Mouse (Mus musculus) gastrocnemius, adult 2 months (tissue): ENCODE measurements at regions not wholly inside any gene's neighbourhood (a gene's known extent, or its start where the extent isn't known, plus 50 kb on each side); places are given as distances from the start of the nearest gene placed in this dataset.

ENCODE experiments used
- DNase-seq: peaks from one replicate; pipeline ENCODE4 v3.0.0; 2022
- H3K27ac ChIP-seq: fragments of 200-600 bp; 2 replicates; pipeline ENCODE4 v1.8.1; 2022; ENCODE audit warnings: mild to moderate bottlenecking
- H3K4me3 ChIP-seq: fragments of 200-600 bp; 2 replicates; pipeline ENCODE4 v1.8.1; 2022; ENCODE audit warnings: mild to moderate bottlenecking, moderate library complexity
- CTCF ChIP-seq: fragments of 200-600 bp; IDR thresholded peaks from 2 replicates; pipeline ENCODE4 v1.8.1; 2022; ENCODE audit warnings: antibody characterized with exemption, mild to moderate bottlenecking, moderate library complexity
- intact Hi-C: fragments of 180-260 bp; cut with DNase I; formaldehyde crosslinking; loops from one replicate; pipeline ENCODE4 v1.15.1; 2025

DNA sequence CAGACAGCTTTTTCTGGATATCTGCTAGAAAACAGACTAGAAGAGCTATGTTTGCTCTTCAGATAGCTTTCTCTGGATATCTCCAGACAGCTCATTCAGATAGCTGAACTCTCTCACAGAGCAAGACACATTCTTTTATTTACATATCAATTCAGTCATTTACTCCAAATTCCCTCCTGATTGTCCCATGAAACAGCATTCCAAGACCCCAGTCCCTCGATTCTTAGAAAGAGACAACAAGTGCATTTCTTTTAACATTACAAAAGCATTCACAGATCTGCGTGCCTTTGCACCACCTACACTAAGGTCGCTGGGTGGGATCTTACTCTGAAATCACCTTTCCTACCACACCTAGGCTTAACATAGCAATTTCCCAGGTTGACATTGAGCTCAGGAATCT lies 1039.5 kb upstream of the Ddx18 start:
- no peak for TF ChIP-seq CTCF
- H3K4me3 ChIP-seq: no peak overlapping the region
- no peak overlapping the region for H3K27ac ChIP-seq
- intact Hi-C loops: no loop called here
- DNase-seq: no peak

DNA sequence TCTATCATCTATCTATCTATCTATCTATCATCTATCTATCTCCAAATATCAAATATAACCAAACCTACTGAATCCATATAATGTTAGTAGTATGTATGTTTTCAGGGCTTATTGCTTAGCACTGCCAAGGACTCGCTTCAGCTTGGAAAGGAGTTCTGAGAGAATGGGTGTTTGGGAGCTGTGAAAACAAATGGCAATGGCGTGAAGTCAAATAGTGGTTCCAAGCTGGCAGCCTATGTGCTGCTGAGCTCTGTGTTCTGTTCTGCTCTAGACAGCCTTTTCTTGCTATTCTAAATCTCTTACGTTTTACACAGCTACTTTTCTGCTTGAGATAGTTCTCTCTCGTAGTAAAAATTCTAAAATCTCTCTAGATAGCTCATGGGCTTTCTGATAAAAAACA lies 1008.2 kb upstream of the Ddx18 start:
- DNase-seq: no peak
- H3K27ac ChIP-seq: no peak overlapping the region
- TF ChIP-seq CTCF: no peak
- intact Hi-C loops: no loop called here
- no peak overlapping the region for H3K4me3 ChIP-seq

DNA sequence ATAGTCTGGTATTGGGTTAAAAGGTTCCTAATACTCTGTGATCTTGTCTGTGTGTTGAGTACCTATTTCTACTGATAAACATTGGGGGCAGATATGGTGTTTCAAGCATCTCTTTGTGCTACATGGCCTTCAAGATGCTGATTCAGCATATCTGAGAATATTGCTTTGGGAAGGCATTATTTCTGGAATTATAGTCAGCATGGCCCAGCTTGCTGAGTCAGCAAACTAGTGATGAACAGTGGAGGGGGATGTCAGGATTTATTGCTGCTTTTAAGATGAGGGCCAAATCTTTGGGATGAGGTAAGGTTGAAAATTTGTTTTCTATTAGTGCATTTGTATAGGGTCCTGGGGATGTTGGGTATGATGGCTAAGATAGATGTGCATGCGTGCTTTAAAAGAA lies 983.8 kb upstream of the Ddx18 start:
- no peak overlapping the region for H3K27ac ChIP-seq
- intact Hi-C loops: no loop called here
- TF ChIP-seq CTCF: no peak

DNA sequence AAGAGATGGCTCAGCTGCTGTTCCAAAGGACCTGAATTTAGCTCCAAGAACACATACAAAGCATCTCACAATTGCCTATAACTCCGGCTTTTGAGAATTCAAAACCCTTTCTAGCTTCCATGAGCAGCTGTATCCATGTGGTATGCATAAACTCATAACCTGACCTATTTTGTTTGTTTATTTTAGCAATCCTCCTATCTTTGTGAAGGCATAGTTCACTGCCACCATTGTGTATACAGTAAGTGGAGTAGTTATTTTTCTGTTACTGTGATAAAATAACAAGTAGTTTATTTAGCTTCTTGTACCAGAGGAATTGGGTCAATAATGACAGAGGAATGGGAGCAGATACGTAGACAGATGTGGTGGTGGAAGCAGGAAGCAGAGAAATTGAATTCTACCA lies 941.8 kb upstream of the Ddx18 start:
- intact Hi-C loops: no loop called here

More for the DNA sequence above, 983.8 kb upstream of the Ddx18 start:
- no peak for DNase-seq
- no peak overlapping the region for H3K4me3 ChIP-seq

DNA sequence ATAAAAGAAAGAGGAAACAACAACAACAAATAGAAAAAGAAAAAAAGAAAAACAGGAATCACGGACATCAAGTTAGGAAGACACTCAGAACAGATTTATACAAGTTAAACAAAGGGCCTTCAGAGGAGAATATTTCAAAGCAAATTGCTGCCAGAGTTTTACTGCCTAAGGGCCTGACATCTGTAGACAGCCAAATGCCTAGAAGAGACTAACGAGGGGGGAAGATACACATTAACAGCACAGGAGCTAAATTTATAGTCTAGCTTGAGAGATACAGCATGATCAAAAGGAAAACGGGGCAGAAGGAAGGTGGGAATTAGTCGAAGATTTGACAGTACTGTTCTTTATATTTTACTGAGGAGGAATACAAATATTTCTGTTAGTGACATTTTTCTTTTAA lies 933.9 kb upstream of the Ddx18 start:
- intact Hi-C loops: no loop called here
- no peak for TF ChIP-seq CTCF
- no peak for DNase-seq

More for the DNA sequence above, 941.8 kb upstream of the Ddx18 start:
- DNase-seq: no peak
- Histone ChIP-seq H3K4me3 (no peak overlapping the region), H3K27ac (no peak overlapping the region)
- TF ChIP-seq CTCF: no peak

DNA sequence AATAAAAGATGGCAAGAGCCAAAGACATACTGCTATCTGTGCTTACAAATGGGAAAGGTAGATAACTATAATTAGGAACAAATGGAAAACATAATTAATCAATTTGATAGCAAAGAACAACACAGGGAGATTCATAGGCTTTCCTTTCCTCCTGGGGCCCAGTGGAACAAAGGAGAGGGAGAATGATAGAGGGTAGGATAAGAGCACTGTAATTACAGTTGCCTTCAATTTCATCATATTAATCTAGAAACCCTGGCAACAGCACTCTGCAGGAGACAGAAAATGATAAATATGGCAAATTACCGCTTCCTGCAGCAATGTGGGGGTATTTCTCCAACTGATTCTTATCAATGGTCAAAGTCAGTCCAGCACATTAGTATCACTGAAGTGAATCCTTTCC lies 910.2 kb upstream of the Ddx18 start:
- Histone ChIP-seq H3K4me3 (no peak overlapping the region), H3K27ac (no peak overlapping the region)
- DNase-seq: no peak
- no peak for TF ChIP-seq CTCF
- intact Hi-C loops: no loop called here

More for the DNA sequence above, 933.9 kb upstream of the Ddx18 start:
- H3K27ac ChIP-seq: no peak overlapping the region
- no peak overlapping the region for H3K4me3 ChIP-seq

DNA sequence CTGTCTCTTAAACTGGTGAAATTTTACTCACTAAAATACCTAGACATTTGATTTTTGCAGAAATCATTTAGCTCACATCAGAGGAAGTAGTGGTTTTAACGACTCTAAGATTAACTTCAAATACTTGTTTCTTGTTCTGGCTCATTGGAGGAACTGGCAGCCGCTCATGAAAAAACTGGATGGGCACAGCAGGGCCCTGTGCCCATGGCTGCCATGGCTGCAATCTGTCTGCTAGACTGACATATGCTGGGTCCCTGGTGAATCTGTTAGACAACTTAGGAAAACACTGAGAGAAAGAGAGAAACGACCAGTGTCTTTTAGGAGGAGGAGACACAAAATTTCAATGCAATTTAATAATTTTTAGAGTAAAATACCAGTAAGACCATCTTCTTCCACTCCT lies 896.1 kb upstream of the Ddx18 start:
- no peak for DNase-seq
- Histone ChIP-seq H3K4me3 (no peak overlapping the region), H3K27ac (no peak overlapping the region)
- intact Hi-C loops: no loop called here
- no peak for TF ChIP-seq CTCF

DNA sequence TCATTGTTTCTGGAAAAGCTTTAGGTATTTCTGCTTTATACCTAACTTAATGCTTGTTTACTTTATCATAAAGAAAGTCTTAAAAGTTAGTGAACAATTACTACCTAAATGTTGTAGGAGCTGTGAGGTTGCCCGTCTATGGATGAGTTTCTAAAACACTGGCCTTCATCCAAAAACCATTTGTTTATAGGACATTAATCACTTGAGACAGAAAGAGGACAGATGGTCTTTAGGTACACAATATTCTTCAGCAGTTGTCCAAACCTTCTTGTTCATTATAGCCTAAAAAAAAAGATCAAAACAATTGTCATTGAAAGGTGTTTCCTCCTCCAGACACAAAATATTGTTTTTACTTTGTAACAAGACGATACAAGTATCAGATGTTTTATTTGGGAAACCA lies 891.3 kb upstream of the Ddx18 start:
- intact Hi-C loops: no loop called here
- TF ChIP-seq CTCF: no peak
- no peak overlapping the region for H3K4me3 ChIP-seq
- H3K27ac ChIP-seq: no peak overlapping the region
- DNase-seq: no peak

DNA sequence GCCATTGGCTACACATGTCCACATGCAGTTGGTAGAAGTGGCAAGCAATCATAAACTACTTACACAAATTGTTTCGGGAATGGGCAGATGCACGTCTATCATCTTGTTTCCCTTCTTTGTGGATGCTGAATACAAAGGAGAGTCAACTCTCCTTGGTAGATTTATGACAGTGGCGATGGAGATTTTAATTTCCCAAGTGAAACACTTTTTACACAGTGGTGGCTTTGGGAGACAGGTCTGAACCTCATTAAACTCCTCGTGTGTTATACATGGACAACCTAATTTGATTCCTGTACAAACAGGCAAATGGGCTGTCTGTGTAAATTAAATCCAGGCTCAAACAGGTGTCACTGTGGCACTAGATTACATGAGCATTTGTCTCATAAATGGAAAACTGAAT lies 887.1 kb upstream of the Ddx18 start:
- DNase-seq: no peak
- Histone ChIP-seq H3K27ac (no peak overlapping the region), H3K4me3 (no peak overlapping the region)
- intact Hi-C loops: no loop called here
- no peak for TF ChIP-seq CTCF

DNA sequence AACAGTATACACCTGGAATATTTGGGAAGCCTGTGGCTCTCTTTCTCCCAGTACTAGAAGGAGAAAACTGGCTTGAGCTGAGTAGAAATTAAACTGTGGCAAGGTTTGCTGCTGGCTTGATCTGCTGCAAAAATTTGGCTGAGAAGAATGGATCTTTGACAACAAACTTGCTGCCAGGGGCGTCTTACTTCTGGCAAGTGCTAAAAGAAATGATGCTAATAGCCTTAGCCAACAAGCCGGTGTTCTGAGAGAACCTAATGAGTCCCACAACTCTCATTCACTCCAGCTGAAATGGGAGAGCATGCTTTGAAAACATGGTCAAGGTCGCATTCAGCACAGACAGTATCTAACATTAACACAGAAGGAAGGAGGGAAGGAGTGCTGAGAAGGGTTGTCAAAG lies 885.8 kb upstream of the Ddx18 start:
- no peak for TF ChIP-seq CTCF
- Histone ChIP-seq H3K4me3 (no peak overlapping the region), H3K27ac (no peak overlapping the region)
- intact Hi-C loops: no loop called here
- no peak for DNase-seq

DNA sequence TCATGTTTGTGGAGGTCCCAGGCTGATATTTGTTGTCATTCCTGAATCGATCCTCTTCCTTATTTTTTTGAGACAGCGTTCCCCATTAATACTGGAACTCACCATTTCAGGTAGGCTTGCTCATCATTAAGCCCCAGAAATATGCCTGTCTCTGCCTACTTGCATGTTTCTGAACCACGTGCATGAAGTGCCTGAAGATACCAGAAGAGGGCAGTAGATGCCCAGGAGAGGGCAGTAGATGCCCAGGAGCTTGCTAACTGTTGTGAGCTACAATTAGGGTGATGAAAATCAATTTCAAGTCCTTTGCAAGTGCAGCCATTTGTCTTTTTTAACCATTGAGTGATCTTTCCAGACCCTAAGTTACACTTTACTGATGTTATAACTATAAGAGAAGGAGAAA lies 871.6 kb upstream of the Ddx18 start:
- intact Hi-C loops: no loop called here
- TF ChIP-seq CTCF: peak; percentile 9; the same call in 1 of the 2 replicates
- H3K4me3 ChIP-seq: no peak overlapping the region
- no peak for DNase-seq
- H3K27ac ChIP-seq: no peak overlapping the region

DNA sequence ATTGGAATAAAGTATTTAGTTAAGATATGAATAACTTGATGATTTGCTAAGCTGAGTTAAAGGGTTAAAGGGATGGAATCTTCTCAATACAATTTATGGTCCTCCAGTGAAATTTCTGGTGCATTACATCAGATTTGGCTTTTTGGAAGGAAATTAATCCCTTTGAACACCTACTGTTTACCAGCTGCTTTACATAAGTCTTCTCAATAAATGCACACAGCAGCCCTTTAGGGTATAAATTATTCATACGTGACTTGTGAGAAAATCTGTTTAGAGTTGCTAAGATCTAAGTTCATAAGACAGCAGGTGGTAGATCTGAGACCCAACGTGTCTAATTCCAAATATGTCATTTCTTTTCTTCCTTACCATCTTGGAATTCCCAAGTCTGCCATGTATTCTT lies 855.7 kb upstream of the Ddx18 start:
- Histone ChIP-seq H3K4me3 (no peak overlapping the region), H3K27ac (no peak overlapping the region)
- DNase-seq: no peak
- intact Hi-C loops: no loop called here
- no peak for TF ChIP-seq CTCF

DNA sequence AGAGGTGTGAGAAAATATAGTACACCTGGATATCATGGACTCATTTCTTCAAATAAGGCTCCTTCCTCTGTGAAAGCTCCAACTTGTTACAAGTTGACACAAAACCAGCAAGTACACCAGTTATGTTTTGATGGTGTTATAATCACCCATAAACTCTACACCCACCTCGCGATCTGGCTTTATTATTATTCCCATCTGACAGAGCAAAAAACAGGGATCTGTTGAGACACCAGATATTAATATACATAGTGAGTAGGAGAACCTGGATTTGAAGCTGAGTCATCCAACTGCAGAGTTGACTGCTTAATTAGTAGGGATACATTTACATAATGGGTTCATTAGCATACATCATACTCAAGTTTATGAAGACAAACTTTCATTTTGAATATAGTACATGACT lies 828.6 kb upstream of the Ddx18 start:
- Histone ChIP-seq H3K27ac (no peak overlapping the region), H3K4me3 (no peak overlapping the region)
- intact Hi-C loops: no loop called here
- no peak for TF ChIP-seq CTCF
- DNase-seq: no peak

DNA sequence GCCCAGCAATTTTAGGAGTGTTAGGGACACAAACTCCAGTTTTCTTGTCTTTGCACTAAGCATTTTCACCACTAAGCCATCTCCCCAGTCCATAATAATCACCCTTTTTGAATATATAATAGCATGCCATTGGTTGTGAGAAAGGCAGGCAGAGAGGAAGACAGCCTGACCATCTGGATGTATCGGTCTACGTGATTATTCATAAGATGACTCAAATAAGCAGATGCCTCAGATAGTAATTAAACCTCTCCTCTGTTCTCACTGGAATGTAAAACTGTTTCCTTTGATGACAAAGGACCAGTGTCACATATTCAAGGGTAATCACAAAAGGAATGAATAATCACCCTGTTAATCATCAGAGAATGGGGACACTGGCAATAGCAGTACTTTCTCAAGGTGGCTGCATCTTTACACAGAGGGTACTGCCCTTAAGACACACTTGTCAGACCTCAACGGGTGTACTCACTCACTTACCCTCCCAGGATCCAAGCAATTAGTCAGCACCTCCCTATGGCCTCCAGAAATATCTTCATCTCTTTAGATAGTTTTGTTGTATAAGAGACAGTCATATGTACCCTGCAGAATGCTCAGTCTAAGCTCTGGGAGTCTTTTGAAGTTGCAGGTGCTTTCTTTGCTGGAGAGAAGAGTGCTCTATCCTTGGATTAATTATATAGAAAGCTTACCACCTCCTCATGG lies 826.0 kb upstream of the Ddx18 start:
- H3K4me3 ChIP-seq: no peak overlapping the region
- intact Hi-C loops: no loop called here
- no peak for TF ChIP-seq CTCF
- H3K27ac ChIP-seq: no peak overlapping the region
- no peak for DNase-seq
